Mouse (Mus musculus): ENCODE data around the gene Mprip. TPM values are rescaled to one million over a fixed set of nuclear protein-coding genes. Genes with fewer than 3 reads are reported as not detected.
A peak's percentile ranks its signal among the peaks of the same experiment; 100 is the strongest.

The Mprip gene
- polyA plus RNA-seq, 1 experiment from 2014 or later, result 51.1 TPM

- WGBS, result under 1% methylated on average over 52 of the region's 52 CpGs
- Histone ChIP-seq H3K36me3 (ENCODE audit: control insufficient read depth, insufficient read depth, low read length) (peaks cover 14% of the 10 kb centered on the region), H3K4me3 (ENCODE audit: low read depth, low read length) (peak within 1 kb of the TSS; percentile 79), H3K27ac (replicated peaks) (peak within 1 kb of the TSS; percentile 97), H3K27me3 (ENCODE audit: control insufficient read depth, insufficient read depth, low read length) (no peaks in the 10 kb centered on the region), H3K9ac (ENCODE audit: low read length) (peak within 1 kb of the TSS; percentile 97), H3K9me3 (ENCODE audit: control insufficient read depth, low read length) (no peaks in the 10 kb centered on the region), H3K4me1 (replicated peaks; ENCODE audit: control insufficient read depth, insufficient read depth) (0 out of 2 replicates have a peak, but pooled peaks cover 5% of the 10 kb centered on the region), H3K4me2 (replicated peaks; ENCODE audit: low read depth) (peak within 1 kb of the TSS; percentile 84)
- TF ChIP-seq EP300 (optimal IDR thresholded peaks at IDR 0.05) (no peak), CTCF (IDR thresholded peaks at IDR 0.05; ENCODE audit: low read depth) (peak; percentile 66)
- peak; percentile 87 for DNase-seq (ENCODE audit: low spot score)
- peak; percentile 91 for ATAC-seq (ENCODE audit: low FRiP score, low TSS enrichment)
Measured at GRCm38 (mm10) chr11:59809670-59810474, 148.8 kb downstream of the Mprip start, which contains the start of gene Flcn. Gene Flcn (minus strand): TSS chr11:59810016.

GRCm38 (mm10) chr11:59810480-59811158, 149.5 kb downstream of the Mprip start:
- TF ChIP-seq EP300 (optimal IDR thresholded peaks at IDR 0.05) (no peak), CTCF (IDR thresholded peaks at IDR 0.05; ENCODE audit: low read depth) (no peak)
- 57% methylated on average over 14 of the region's 14 CpGs for WGBS
- Histone ChIP-seq H3K4me1 (replicated peaks; ENCODE audit: control insufficient read depth, insufficient read depth) (0 out of 2 replicates have a peak, but pooled peaks cover 5% of the 10 kb centered on the region), H3K9me3 (ENCODE audit: control insufficient read depth, low read length) (no peaks in the 10 kb centered on the region), H3K27me3 (ENCODE audit: control insufficient read depth, insufficient read depth, low read length) (no peaks in the 10 kb centered on the region), H3K9ac (ENCODE audit: low read length) (peak overlapping the region; percentile 97; the same call in 1 of the 2 replicates), H3K4me3 (ENCODE audit: low read depth, low read length) (peak overlapping the region; percentile 79), H3K27ac (replicated peaks) (peak overlapping the region; percentile 97), H3K36me3 (ENCODE audit: control insufficient read depth, insufficient read depth, low read length) (peaks cover 12% of the 10 kb centered on the region), H3K4me2 (replicated peaks; ENCODE audit: low read depth) (peak overlapping the region; percentile 84)
- ATAC-seq (ENCODE audit: low FRiP score, low TSS enrichment) (no peak), DNase-seq (ENCODE audit: low spot score) (no peak)

DNA sequence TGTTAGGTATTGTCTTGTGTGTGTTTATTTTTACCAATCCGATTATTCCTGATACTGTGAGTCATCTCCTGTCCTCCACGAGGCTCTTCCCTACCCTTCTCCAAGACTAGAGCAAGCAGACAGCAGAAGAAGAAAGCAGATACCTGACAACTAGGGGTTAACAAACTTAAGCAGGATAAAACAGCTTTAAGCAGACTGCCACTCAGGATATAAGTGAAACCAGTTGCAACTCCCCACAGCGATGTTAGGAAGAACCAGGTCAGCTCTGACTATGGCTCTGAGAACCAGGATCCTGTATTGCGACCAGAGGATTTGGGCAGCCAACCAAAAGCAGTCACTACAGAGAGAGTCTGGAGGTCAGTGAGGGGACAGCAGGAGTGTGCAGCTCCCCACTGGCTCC, 150.1 kb downstream of the Mprip start:
- DNase-seq (ENCODE audit: low spot score) (no peak), ATAC-seq (ENCODE audit: low FRiP score, low TSS enrichment) (no peak)
- Histone ChIP-seq H3K36me3 (ENCODE audit: control insufficient read depth, insufficient read depth, low read length) (peaks cover 8% of the 10 kb centered on the region; the same call in 1 of the 2 replicates), H3K27ac (replicated peaks) (no peak overlapping the region; the same call in 1 of the 2 replicates), H3K4me2 (replicated peaks; ENCODE audit: low read depth) (no peak overlapping the region), H3K27me3 (ENCODE audit: control insufficient read depth, insufficient read depth, low read length) (no peaks in the 10 kb centered on the region), H3K9me3 (ENCODE audit: control insufficient read depth, low read length) (no peaks in the 10 kb centered on the region), H3K9ac (ENCODE audit: low read length) (no peak overlapping the region), H3K4me3 (ENCODE audit: low read depth, low read length) (no peak overlapping the region), H3K4me1 (replicated peaks; ENCODE audit: control insufficient read depth, insufficient read depth) (0 out of 2 replicates have a peak, but pooled peaks cover 5% of the 10 kb centered on the region)
- WGBS, result 46% methylated on average over 4 of the region's 4 CpGs
- TF ChIP-seq CTCF (IDR thresholded peaks at IDR 0.05; ENCODE audit: low read depth) (no peak), EP300 (optimal IDR thresholded peaks at IDR 0.05) (no peak)

DNA sequence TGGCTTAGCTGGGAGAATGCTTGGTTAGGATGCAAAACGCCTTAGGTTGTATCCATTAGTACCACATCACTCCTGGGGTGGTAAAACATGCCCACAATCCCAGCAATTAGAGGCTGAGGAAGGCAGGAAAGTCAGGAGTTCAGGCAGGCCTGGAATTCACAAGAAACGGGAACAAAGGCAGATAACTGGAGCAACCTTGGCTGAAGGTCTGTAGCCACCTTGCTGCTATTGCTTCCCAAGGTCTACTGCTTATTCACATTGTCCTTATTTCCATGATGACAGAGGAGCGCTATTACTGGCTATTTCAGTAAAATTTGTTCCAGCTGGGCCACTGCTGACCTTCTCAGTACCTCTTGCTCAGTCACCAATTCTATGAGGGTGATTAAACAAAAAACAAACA, 152.2 kb downstream of the Mprip start:
- DNase-seq (ENCODE audit: low spot score) (no peak), ATAC-seq (ENCODE audit: low FRiP score, low TSS enrichment) (no peak)
- TF ChIP-seq CTCF (IDR thresholded peaks at IDR 0.05; ENCODE audit: low read depth) (no peak), EP300 (optimal IDR thresholded peaks at IDR 0.05) (no peak)
- Histone ChIP-seq H3K27me3 (ENCODE audit: control insufficient read depth, insufficient read depth, low read length) (no peaks in the 10 kb centered on the region), H3K27ac (replicated peaks) (no peak overlapping the region), H3K4me3 (ENCODE audit: low read depth, low read length) (no peak overlapping the region), H3K4me2 (replicated peaks; ENCODE audit: low read depth) (no peak overlapping the region), H3K9me3 (ENCODE audit: control insufficient read depth, low read length) (no peaks in the 10 kb centered on the region), H3K9ac (ENCODE audit: low read length) (no peak overlapping the region), H3K4me1 (replicated peaks; ENCODE audit: control insufficient read depth, insufficient read depth) (0 out of 2 replicates have a peak, but pooled peaks cover 5% of the 10 kb centered on the region), H3K36me3 (ENCODE audit: control insufficient read depth, insufficient read depth, low read length) (peaks cover 5% of the 10 kb centered on the region)
- 56% methylated on average over 3 of the region's 3 CpGs for WGBS

GRCm38 (mm10) chr11:59814311-59814710, 153.2 kb downstream of the Mprip start:
- Histone ChIP-seq H3K4me1 (replicated peaks; ENCODE audit: control insufficient read depth, insufficient read depth) (no peaks in the 10 kb centered on the region), H3K9ac (ENCODE audit: low read length) (no peak overlapping the region), H3K36me3 (ENCODE audit: control insufficient read depth, insufficient read depth, low read length) (peaks cover 14% of the 10 kb centered on the region), H3K4me3 (ENCODE audit: low read depth, low read length) (no peak overlapping the region), H3K9me3 (ENCODE audit: control insufficient read depth, low read length) (no peaks in the 10 kb centered on the region), H3K27ac (replicated peaks) (no peak overlapping the region), H3K27me3 (ENCODE audit: control insufficient read depth, insufficient read depth, low read length) (no peaks in the 10 kb centered on the region), H3K4me2 (replicated peaks; ENCODE audit: low read depth) (no peak overlapping the region)
- TF ChIP-seq EP300 (optimal IDR thresholded peaks at IDR 0.05), result no peak
- no peak for TF ChIP-seq CTCF (IDR thresholded peaks at IDR 0.05; ENCODE audit: low read depth)
- WGBS, result 97% methylated on average over 1 of the region's 1 CpGs
- DNase-seq (ENCODE audit: low spot score) (no peak), ATAC-seq (ENCODE audit: low FRiP score, low TSS enrichment) (no peak)

Measured in stomach, postnatal 0 days (tissue).